Mouse (Mus musculus): ENCODE data around the gene Trpm5. TPM values are rescaled to one million over a fixed set of nuclear protein-coding genes. Genes with fewer than 3 reads are reported as not detected.

The Trpm5 gene
- total RNA-seq, 2 experiments from 2014 or later: not detected

- intact Hi-C loops (cut with DNase I): no loop called here
These were observed 49.6 kb downstream of the Trpm5 start for GRCm38 (mm10) chr7:143044826-143045206.

GRCm38 (mm10) chr7:143044049-143044825, 50.2 kb downstream of the Trpm5 start:
- no peak for DNase-seq
- intact Hi-C loops (cut with DNase I): no loop called here

More at GRCm38 (mm10) chr7:143044826-143045206, 49.6 kb downstream of the Trpm5 start:
- no peak for DNase-seq

- DNase-seq: no peak
- intact Hi-C loops (cut with DNase I): no loop called here
These were observed 51.5 kb downstream of the Trpm5 start for GRCm38 (mm10) chr7:143042897-143043300.

GRCm38 (mm10) chr7:143042089-143042488, 52.4 kb downstream of the Trpm5 start:
- intact Hi-C loops (cut with DNase I): no loop called here
- peak in 1 of 2 experiments; percentile 54 for DNase-seq

GRCm38 (mm10) chr7:143041138-143041822, 53.2 kb downstream of the Trpm5 start:
- intact Hi-C loops (cut with DNase I): no loop called here
- DNase-seq: no peak

GRCm38 (mm10) chr7:143040561-143040960, 53.9 kb downstream of the Trpm5 start:
- intact Hi-C loops (cut with DNase I): no loop called here
- no peak for DNase-seq

- intact Hi-C loops (cut with DNase I): no loop called here
- DNase-seq: no peak
These were observed 56.1 kb downstream of the Trpm5 start for GRCm38 (mm10) chr7:143038174-143038931.

GRCm38 (mm10) chr7:143037306-143037705, 57.1 kb downstream of the Trpm5 start:
- intact Hi-C loops (cut with DNase I): no loop called here
- no peak for DNase-seq

- intact Hi-C loops (cut with DNase I): no loop called here
- DNase-seq: no peak
These were observed 57.7 kb downstream of the Trpm5 start for GRCm38 (mm10) chr7:143036787-143037186.

GRCm38 (mm10) chr7:143034519-143035450, 59.7 kb downstream of the Trpm5 start:
- intact Hi-C loops (cut with DNase I): no loop called here
- no peak for DNase-seq

GRCm38 (mm10) chr7:143034112-143034511, 60.3 kb downstream of the Trpm5 start:
- no peak for DNase-seq
- intact Hi-C loops (cut with DNase I): no loop called here

- intact Hi-C loops (cut with DNase I): no loop called here
These were observed 60.9 kb downstream of the Trpm5 start for GRCm38 (mm10) chr7:143033581-143033980.

GRCm38 (mm10) chr7:143031816-143032215, 62.6 kb downstream of the Trpm5 start:
- intact Hi-C loops (cut with DNase I): no loop called here
- no peak for DNase-seq

More at GRCm38 (mm10) chr7:143033581-143033980, 60.9 kb downstream of the Trpm5 start:
- DNase-seq: no peak

- intact Hi-C loops (cut with DNase I): no loop called here
- DNase-seq: no peak
These were observed 67.2 kb downstream of the Trpm5 start for GRCm38 (mm10) chr7:143027196-143027595.

- DNase-seq: no peak
- intact Hi-C loops (cut with DNase I): no loop called here
These were observed 68.9 kb downstream of the Trpm5 start for GRCm38 (mm10) chr7:143025496-143025895.

GRCm38 (mm10) chr7:143024293-143024692, 70.1 kb downstream of the Trpm5 start:
- DNase-seq: no peak
- intact Hi-C loops (cut with DNase I): no loop called here

GRCm38 (mm10) chr7:143023499-143023898, 70.9 kb downstream of the Trpm5 start:
- intact Hi-C loops (cut with DNase I): no loop called here
- DNase-seq: no peak

- no peak for DNase-seq
- intact Hi-C loops (cut with DNase I): no loop called here
These were observed 72.9 kb downstream of the Trpm5 start for GRCm38 (mm10) chr7:143021356-143022164.

GRCm38 (mm10) chr7:143020764-143021163, 73.7 kb downstream of the Trpm5 start:
- intact Hi-C loops (cut with DNase I): no loop called here
- no peak for DNase-seq
